Comparison of ENCODE assay signal across 12 mouse cellular contexts in the genomic region with DNA sequence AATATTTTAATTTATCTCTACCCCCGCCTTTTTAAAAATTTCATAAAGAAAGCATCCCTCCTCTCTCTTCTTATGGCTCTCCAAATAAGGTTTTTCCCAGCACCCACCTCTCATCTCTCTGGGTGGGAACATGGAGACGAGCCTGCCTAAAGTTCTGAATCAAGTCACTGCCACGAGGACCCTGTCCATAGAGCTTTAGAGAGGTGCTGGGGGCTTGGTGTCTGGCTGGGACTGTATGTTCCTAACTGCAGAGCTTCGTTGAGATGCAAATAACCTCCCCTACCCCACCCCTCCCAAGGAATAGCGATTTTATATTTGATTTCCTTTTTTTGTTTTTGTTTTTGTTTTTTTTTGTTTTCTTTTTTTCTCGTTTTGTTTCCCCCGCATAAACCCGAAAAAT.
DNase-seq lines count a peak whose midpoint lies in the region; ATAC-seq and TF ChIP-seq lines count a peak whose summit lies in the region.
"Had no signal": no experiment of that assay in that cellular context is flagged by ENCODE, and none has a peak within 500 bp of the region (broad histone marks: within the 10 kb centered on the region; RNA-seq: fewer than 3 reads in every experiment).

No protein-coding gene starts in this region.

- no peak overlapping the region for H3K9ac ChIP-seq in heart, adult 2 months (ENCODE audit: low read depth, low read length)
- no peak overlapping the region for H3K9ac ChIP-seq in neural tube, embryonic 11.5 days (ENCODE audit: low read length)
- no peak overlapping the region for H3K9ac ChIP-seq in limb, embryonic 14.5 days (ENCODE audit: low read depth, low read length, severe bottlenecking)

- H3K27me3 ChIP-seq in heart, adult 2 months (ENCODE audit: control insufficient read depth, insufficient read depth, low read length): no peaks in the 10 kb centered on the region
- no peaks in the 10 kb centered on the region for H3K27me3 ChIP-seq in neural tube, embryonic 11.5 days (ENCODE audit: control insufficient read depth, insufficient read depth, low read length)
- H3K27me3 ChIP-seq in limb, embryonic 14.5 days (ENCODE audit: control insufficient read depth, insufficient read depth, low read length): no peaks in the 10 kb centered on the region
- H3K27me3 ChIP-seq in thymus, adult 2 months (ENCODE audit: control insufficient read depth, insufficient read depth, low read length): no peaks in the 10 kb centered on the region

- no peaks in the 10 kb centered on the region for H3K36me3 ChIP-seq in heart, adult 2 months (ENCODE audit: control insufficient read depth, insufficient read depth, low read length)
- peaks cover 2% of the 10 kb centered on the region; the same call in 1 of the 2 replicates for H3K36me3 ChIP-seq in neural tube, embryonic 11.5 days (ENCODE audit: control insufficient read depth, insufficient read depth, low read length)
- H3K36me3 ChIP-seq in limb, embryonic 14.5 days (ENCODE audit: control insufficient read depth, insufficient read depth, low read length): no peaks in the 10 kb centered on the region
- H3K36me3 ChIP-seq in thymus, adult 2 months (ENCODE audit: control insufficient read depth, insufficient read depth, low read length): no peaks in the 10 kb centered on the region

- peak; percentile 54; the same call in 1 of the 2 replicates for ATAC-seq in neural tube, embryonic 11.5 days (ENCODE audit: insufficient read depth, low FRiP score, low TSS enrichment)
- no peak for ATAC-seq in limb, embryonic 14.5 days (ENCODE audit: low FRiP score, low read depth)
- ATAC-seq: inflammation-experienced regulatory T-cells, adult 6 months had no signal

- no peak for DNase-seq in heart, adult 2 months
- no peak for DNase-seq in heart, postnatal 10 days
- DNase-seq in neural tube, embryonic 11.5 days (ENCODE audit: low spot score): peak; percentile 15
- no peak for DNase-seq in neural tube, embryonic 10.5 days (ENCODE audit: extremely low spot score, low spot score)
- DNase-seq in limb, embryonic 14.5 days (ENCODE audit: low spot score): no peak
- DNase-seq in urinary bladder, adult 18-20 months (ENCODE audit: low spot score in 2 of 2): no peak
- no peak for DNase-seq in thymus, adult 2 months
- no peak for DNase-seq in frontal cortex, postnatal 25 days (ENCODE audit: low spot score in 2 of 2)
- DNase-seq: cerebellum, adult 11 months; lung, postnatal 4 days; thymus, postnatal 36 days had no signal

- no peak for TF ChIP-seq EP300 in heart, adult 2 months (IDR thresholded peaks at IDR 0.05; ENCODE audit: insufficient read depth, low read depth, low read length)

- 0 out of 2 replicates have a peak overlapping the region, but pooled peaks have one; percentile 11 for H3K4me3 ChIP-seq in heart, adult 2 months
- no peak overlapping the region for H3K4me3 ChIP-seq in neural tube, embryonic 11.5 days (ENCODE audit: low read depth, low read length)
- H3K4me3 ChIP-seq in limb, embryonic 14.5 days (replicated peaks; ENCODE audit: low read length): no peak overlapping the region
- no peak overlapping the region for H3K4me3 ChIP-seq in thymus, adult 2 months (ENCODE audit: control insufficient read depth, insufficient read depth, low read length)

- H3K79me2 ChIP-seq in heart, adult 2 months (replicated peaks; ENCODE audit: control insufficient read depth, insufficient read depth, low read length): no peaks in the 10 kb centered on the region; the same call in 1 of the 2 replicates

- no peaks in the 10 kb centered on the region for H3K4me1 ChIP-seq in heart, adult 2 months (ENCODE audit: control insufficient read depth, insufficient read depth, low read length)
- peaks cover 23% of the 10 kb centered on the region for H3K4me1 ChIP-seq in neural tube, embryonic 11.5 days (ENCODE audit: control insufficient read depth, insufficient read depth, low read length)
- H3K4me1 ChIP-seq in limb, embryonic 14.5 days (ENCODE audit: control insufficient read depth, insufficient read depth, low read length): peaks cover 17% of the 10 kb centered on the region
- H3K4me1 ChIP-seq in thymus, adult 2 months (replicated peaks; ENCODE audit: control insufficient read depth, insufficient read depth, low read length): no peaks in the 10 kb centered on the region

- no peak for TF ChIP-seq CTCF in heart, adult 2 months (IDR thresholded peaks at IDR 0.05)
- TF ChIP-seq CTCF in thymus, adult 2 months (IDR thresholded peaks at IDR 0.05; ENCODE audit: borderline replicate concordance, control insufficient read depth, extremely low read depth, insufficient read depth, low read length, poor library complexity): no peak

- intact Hi-C loops in heart, adult 2 months (cut with DNase I): no loop called here
- intact Hi-C loops in heart, postnatal 10 days (cut with DNase I): no loop called here

- H3K9me3 ChIP-seq in neural tube, embryonic 11.5 days (ENCODE audit: control insufficient read depth, low read length): 0 out of 2 replicates have a peak, but pooled peaks cover 5% of the 10 kb centered on the region
- H3K9me3 ChIP-seq in limb, embryonic 14.5 days (ENCODE audit: control insufficient read depth, low read length): 0 out of 2 replicates have a peak, but pooled peaks cover 5% of the 10 kb centered on the region

- H3K4me2 ChIP-seq in neural tube, embryonic 11.5 days (ENCODE audit: low read depth): peak overlapping the region; percentile 31; the same call in 1 of the 2 replicates
- no peak overlapping the region; the same call in 1 of the 2 replicates for H3K4me2 ChIP-seq in limb, embryonic 14.5 days (replicated peaks; ENCODE audit: low read depth, low read length, severe bottlenecking)

- TF ChIP-seq POLR2A in heart, adult 2 months (IDR thresholded peaks at IDR 0.05; ENCODE audit: insufficient read depth, low read depth, low read length): no peak
- no peak for TF ChIP-seq POLR2A in limb, embryonic 14.5 days (IDR thresholded peaks at IDR 0.05; ENCODE audit: borderline replicate concordance, extremely low read depth, insufficient read depth, insufficient read length)
- no peak for TF ChIP-seq POLR2A in thymus, adult 2 months (IDR thresholded peaks at IDR 0.05; ENCODE audit: control insufficient read depth, extremely low read depth, insufficient read depth, low read length, poor library complexity)

- H3K27ac ChIP-seq in heart, adult 2 months: no peak overlapping the region
- no peak overlapping the region for H3K27ac ChIP-seq in neural tube, embryonic 11.5 days (ENCODE audit: low read depth, low read length)
- 0 out of 2 replicates have a peak overlapping the region, but pooled peaks have one; percentile 33 for H3K27ac ChIP-seq in limb, embryonic 14.5 days (replicated peaks; ENCODE audit: low read depth, low read length)
- no peak overlapping the region for H3K27ac ChIP-seq in thymus, adult 2 months (ENCODE audit: control insufficient read depth, insufficient read depth, low read length)

- WGBS in heart, adult 2 months: 48% methylated on average over 8 of the region's 8 CpGs
- WGBS in neural tube, embryonic 11.5 days: 17% methylated on average over 8 of the region's 8 CpGs
- 36% methylated on average over 8 of the region's 8 CpGs for WGBS in limb, embryonic 14.5 days
- 34% methylated on average over 8 of the region's 8 CpGs for whole genome bisulfite sequencing in thymus, adult 2 months
